Mouse (Mus musculus) lung, embryonic 15.5 days (tissue): ENCODE measurements around the gene U2af1. TPM values are rescaled to one million over a fixed set of nuclear protein-coding genes. Genes with fewer than 3 reads are reported as not detected.

Experiments
- ATAC-seq: fragments of 200-750 bp; cut with Nextera tagmentation; 2 replicates; pipeline ENCODE4 v1.8.0; 2017; ENCODE audit warnings: moderate number of reproducible peaks, borderline replicate concordance; ENCODE audit not compliant: low FRiP score, low TSS enrichment; ENCODE audit errors: extremely low read depth
- H3K27ac ChIP-seq: fragments of 300-500 bp; sonication (generic); 2 replicates; pipeline ENCODE4 v1.5.1; 2015; ENCODE audit warnings: moderate library complexity, mild to moderate bottlenecking, inconsistent platforms
- H3K27me3 ChIP-seq: fragments of 300-500 bp; sonication (generic); 2 replicates; pipeline ENCODE4 v1.6.1; 2015; ENCODE audit warnings: inconsistent platforms
- H3K36me3 ChIP-seq: fragments of 300-500 bp; sonication (generic); 2 replicates; pipeline ENCODE4 v1.6.1; 2015; ENCODE audit warnings: inconsistent platforms
- H3K4me1 ChIP-seq: fragments of 300-500 bp; sonication (generic); 2 replicates; pipeline ENCODE4 v1.6.1; 2015; ENCODE audit warnings: inconsistent platforms
- H3K4me2 ChIP-seq: fragments of 300-500 bp; sonication (generic); 2 replicates; pipeline ENCODE4 v1.6.1; 2015; ENCODE audit warnings: inconsistent platforms, mild to moderate bottlenecking, moderate library complexity
- H3K4me3 ChIP-seq: fragments of 300-500 bp; sonication (generic); 2 replicates; pipeline ENCODE4 v1.5.1; 2015; ENCODE audit warnings: mild to moderate bottlenecking, inconsistent platforms
- H3K9ac ChIP-seq: fragments of 300-500 bp; sonication (generic); 2 replicates; pipeline ENCODE4 v1.6.1; 2015; ENCODE audit warnings: inconsistent platforms
- H3K9me3 ChIP-seq: fragments of 300-500 bp; sonication (generic); 2 replicates; pipeline ENCODE4 v1.6.1; 2016; ENCODE audit warnings: inconsistent platforms
- WGBS: fragments of 180-500 bp; shearing (Covaris S2); methylation state at CpG from one replicate; pipeline ENCODE4 v1.1.7; 2015; 5-methylcytosine and 5-hydroxymethylcytosine counted together
- polyA plus RNA-seq: library from polyadenylated mRNA; unstranded; fragments of >200 nt; fragmentation: Nextera tagmentation; extraction: Ambion mirVana; gene quantifications from 2 replicates; pipeline ENCODE4 v1.2.1, GENCODE M21; 2015

Gene U2af1
- polyA plus RNA-seq, 1 experiment from 2014 or later, result 332 TPM

- Histone ChIP-seq H3K27ac (peak overlapping the region; percentile 78), H3K4me2 (peak overlapping the region; percentile 70), H3K9me3 (no peaks in the 10 kb centered on the region), H3K27me3 (no peaks in the 10 kb centered on the region), H3K9ac (peak overlapping the region; percentile 99), H3K4me1 (peaks cover 19% of the 10 kb centered on the region), H3K36me3 (peaks cover 30% of the 10 kb centered on the region), H3K4me3 (peak overlapping the region; percentile 77)
- under 1% methylated on average over 27 of the region's 27 CpGs for WGBS
- no peak for ATAC-seq
These were observed 590 bp downstream of the U2af1 start for GRCm38 (mm10) chr17:31658136-31658467.

DNA sequence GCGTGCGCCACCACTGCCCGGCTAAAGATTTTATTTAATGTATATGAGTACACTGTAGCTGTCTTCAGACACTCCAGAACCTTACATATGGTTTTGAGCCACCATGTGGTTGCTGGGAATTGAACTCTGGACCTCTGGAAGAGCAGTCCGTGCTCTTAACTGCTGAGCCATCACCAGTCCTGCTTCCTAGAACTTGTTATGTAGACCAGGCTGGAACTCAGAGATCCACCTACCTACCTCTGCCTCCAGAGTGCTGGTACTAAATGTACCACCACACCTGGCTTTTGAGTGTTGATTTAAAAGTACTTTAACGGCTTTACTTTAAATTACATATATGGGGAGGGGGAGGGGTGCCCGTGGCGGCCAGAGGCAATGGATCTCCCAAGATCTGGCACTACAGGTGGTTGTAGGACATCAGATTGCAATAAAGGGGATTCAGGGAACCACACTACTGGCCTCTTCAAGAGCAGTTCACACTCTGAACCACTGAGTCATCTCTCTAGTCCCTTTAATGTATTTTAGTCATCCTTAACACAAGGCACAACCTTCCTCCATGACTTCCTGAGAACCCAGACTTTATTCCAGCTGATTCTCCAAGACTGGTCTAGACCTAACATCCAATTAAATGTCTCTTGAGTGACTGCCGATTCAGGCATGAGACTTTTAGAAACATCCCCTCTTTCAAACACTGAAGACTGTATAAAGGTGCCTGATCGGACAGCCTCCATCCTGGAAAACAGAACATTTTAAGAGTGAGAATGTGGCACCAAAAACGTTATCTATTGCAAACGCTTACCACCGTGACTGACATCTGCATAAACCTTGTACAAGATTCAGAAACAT, 1.3 kb downstream of the U2af1 start:
- Histone ChIP-seq H3K4me1 (peaks cover 21% of the 10 kb centered on the region), H3K27me3 (no peaks in the 10 kb centered on the region), H3K4me3 (peak overlapping the region; percentile 77), H3K9ac (peak overlapping the region; percentile 99), H3K27ac (no peak overlapping the region), H3K9me3 (no peaks in the 10 kb centered on the region), H3K4me2 (peak overlapping the region; percentile 70), H3K36me3 (peaks cover 36% of the 10 kb centered on the region)
- ATAC-seq, result no peak
- 39% methylated on average over 12 of the region's 12 CpGs for WGBS

DNA sequence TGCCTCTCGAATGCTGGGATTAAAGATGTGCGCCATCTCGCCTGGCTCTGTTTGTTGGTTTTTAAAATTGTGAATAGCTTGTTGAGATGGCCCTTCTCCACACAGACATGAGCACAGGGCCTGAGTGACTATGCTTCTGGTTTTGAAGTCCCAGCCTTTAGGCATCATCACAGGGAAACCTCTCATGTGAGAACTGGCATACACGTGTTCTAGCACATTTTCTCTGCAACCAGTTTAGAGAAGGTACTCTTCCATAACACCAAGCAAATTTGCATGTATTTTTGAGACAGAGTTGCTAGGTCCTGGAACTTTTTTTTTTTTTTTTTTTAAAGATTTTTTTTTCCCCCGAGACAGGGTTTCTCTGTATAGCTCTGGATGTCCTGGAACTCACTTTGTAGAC, 2.0 kb downstream of the U2af1 start:
- Histone ChIP-seq H3K27me3 (no peaks in the 10 kb centered on the region), H3K9me3 (no peaks in the 10 kb centered on the region), H3K9ac (no peak overlapping the region), H3K36me3 (peaks cover 43% of the 10 kb centered on the region), H3K4me3 (peak overlapping the region; percentile 77; the same call in 1 of the 2 replicates), H3K27ac (no peak overlapping the region), H3K4me2 (peak overlapping the region; percentile 70; the same call in 1 of the 2 replicates), H3K4me1 (peaks cover 21% of the 10 kb centered on the region)
- no peak for ATAC-seq
- 77% methylated on average over 5 of the region's 5 CpGs for WGBS

DNA sequence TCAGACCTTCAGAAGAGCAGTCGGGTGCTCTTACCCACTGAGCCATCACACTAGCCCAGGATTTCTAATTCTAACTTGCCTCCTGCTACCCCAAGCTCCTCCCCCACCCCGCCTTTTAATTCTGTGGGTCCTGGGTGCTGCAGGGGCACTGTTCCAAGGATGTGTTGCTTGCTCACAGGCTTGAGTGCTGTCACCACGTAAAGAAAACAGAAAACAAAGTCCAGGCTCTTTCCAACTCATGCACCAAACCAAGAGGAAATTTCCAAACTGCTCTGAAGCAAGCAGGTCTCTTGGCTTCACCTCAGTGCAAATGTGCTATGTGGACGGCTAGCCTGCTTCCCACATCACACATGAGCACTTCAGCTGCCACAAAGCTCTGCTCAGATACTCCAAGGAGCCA, 3.3 kb downstream of the U2af1 start:
- H3K4me2 ChIP-seq, result no peak overlapping the region
- no peak overlapping the region for H3K4me3 ChIP-seq
- H3K4me1 ChIP-seq, result peaks cover 21% of the 10 kb centered on the region
- peaks cover 56% of the 10 kb centered on the region for H3K36me3 ChIP-seq
- no peak overlapping the region for H3K27ac ChIP-seq
- H3K9me3 ChIP-seq, result no peaks in the 10 kb centered on the region
- no peaks in the 10 kb centered on the region for H3K27me3 ChIP-seq
- no peak overlapping the region for H3K9ac ChIP-seq
- WGBS, result 65% methylated on average over 4 of the region's 4 CpGs
- ATAC-seq, result no peak

GRCm38 (mm10) chr17:31653277-31653676, 5.4 kb downstream of the U2af1 start:
- H3K9ac ChIP-seq, result no peak overlapping the region
- H3K4me3 ChIP-seq, result no peak overlapping the region
- H3K9me3 ChIP-seq, result no peaks in the 10 kb centered on the region
- peaks cover 17% of the 10 kb centered on the region for H3K4me1 ChIP-seq
- 0 out of 2 replicates have a peak overlapping the region, but pooled peaks have one; percentile 25 for H3K27ac ChIP-seq
- H3K4me2 ChIP-seq, result no peak overlapping the region
- H3K27me3 ChIP-seq, result no peaks in the 10 kb centered on the region
- ATAC-seq, result 0 out of 2 replicates have a peak, but pooled peaks have one; percentile 47
- H3K36me3 ChIP-seq, result peaks cover 77% of the 10 kb centered on the region
- WGBS, result 73% methylated on average over 6 of the region's 6 CpGs

- H3K4me1 ChIP-seq, result peaks cover 13% of the 10 kb centered on the region
- no peak overlapping the region for H3K4me2 ChIP-seq
- H3K27me3 ChIP-seq, result no peaks in the 10 kb centered on the region
- WGBS, result 73% methylated on average over 14 of the region's 14 CpGs
- H3K4me3 ChIP-seq, result no peak overlapping the region
- no peak overlapping the region for H3K9ac ChIP-seq
- H3K36me3 ChIP-seq, result peaks cover 88% of the 10 kb centered on the region
- ATAC-seq, result no peak
- H3K9me3 ChIP-seq, result no peaks in the 10 kb centered on the region
- no peak overlapping the region for H3K27ac ChIP-seq
These were observed 6.5 kb downstream of the U2af1 start for GRCm38 (mm10) chr17:31652152-31652551.

GRCm38 (mm10) chr17:31646199-31647002, 12.3 kb downstream of the U2af1 start:
- peaks cover 57% of the 10 kb centered on the region for H3K36me3 ChIP-seq
- H3K27me3 ChIP-seq, result no peaks in the 10 kb centered on the region
- H3K4me1 ChIP-seq, result no peaks in the 10 kb centered on the region
- no peaks in the 10 kb centered on the region for H3K9me3 ChIP-seq
- no peak overlapping the region for H3K9ac ChIP-seq
- no peak for ATAC-seq
- no peak overlapping the region for H3K4me3 ChIP-seq
- 93% methylated on average over 5 of the region's 5 CpGs for WGBS
- H3K4me2 ChIP-seq, result no peak overlapping the region
- H3K27ac ChIP-seq, result no peak overlapping the region

DNA sequence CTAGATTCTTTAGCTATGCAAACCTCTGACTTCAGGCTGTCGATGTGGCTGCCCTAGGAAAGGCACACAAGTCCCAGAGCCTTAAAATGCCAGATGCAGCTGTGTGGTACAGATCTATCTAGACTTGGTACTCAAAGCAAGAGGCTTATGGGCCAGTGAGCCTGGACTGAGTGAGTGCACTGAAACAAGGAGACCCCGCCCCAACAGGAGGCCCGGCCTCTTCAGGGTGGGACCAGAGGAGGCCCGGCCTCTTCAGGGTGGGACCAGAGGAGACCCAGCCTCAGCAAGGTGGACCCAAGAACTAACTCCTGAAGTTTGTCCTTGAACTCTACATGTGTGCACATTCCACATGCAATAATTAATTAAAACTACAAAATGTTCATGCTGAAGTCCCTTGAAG, 15.8 kb downstream of the U2af1 start:
- no peaks in the 10 kb centered on the region for H3K9me3 ChIP-seq
- no peaks in the 10 kb centered on the region for H3K27me3 ChIP-seq
- 68% methylated on average over 4 of the region's 4 CpGs for WGBS
- H3K4me2 ChIP-seq, result no peak overlapping the region
- no peak for ATAC-seq
- no peak overlapping the region for H3K4me3 ChIP-seq
- H3K4me1 ChIP-seq, result peaks cover 7% of the 10 kb centered on the region
- H3K36me3 ChIP-seq, result peaks cover 23% of the 10 kb centered on the region
- H3K9ac ChIP-seq, result no peak overlapping the region
- H3K27ac ChIP-seq, result no peak overlapping the region

DNA sequence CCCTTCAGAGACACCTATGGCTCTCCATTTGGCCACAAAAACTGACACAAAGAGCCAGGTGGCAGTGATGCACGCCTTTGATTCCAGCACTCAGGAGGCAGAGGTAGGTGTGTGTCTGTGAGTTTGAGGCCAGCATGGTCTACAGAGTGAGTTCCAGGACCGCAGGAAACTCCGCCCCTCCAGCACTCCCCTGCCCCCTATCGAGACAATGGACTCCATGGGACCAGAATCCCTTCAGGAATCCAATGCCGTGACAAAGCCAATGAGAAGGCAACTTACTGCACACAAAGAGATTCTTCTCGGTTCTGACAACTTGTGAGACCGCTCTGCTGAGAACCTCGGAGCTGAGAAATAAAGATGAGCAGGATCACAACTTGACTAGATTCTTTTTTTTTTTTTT, 16.4 kb downstream of the U2af1 start:
- Histone ChIP-seq H3K4me1 (peaks cover 13% of the 10 kb centered on the region), H3K27ac (no peak overlapping the region), H3K9me3 (no peaks in the 10 kb centered on the region), H3K4me3 (no peak overlapping the region), H3K36me3 (peaks cover 17% of the 10 kb centered on the region), H3K27me3 (no peaks in the 10 kb centered on the region), H3K4me2 (no peak overlapping the region), H3K9ac (no peak overlapping the region)
- no peak for ATAC-seq
- 46% methylated on average over 8 of the region's 8 CpGs for WGBS

- Histone ChIP-seq H3K4me3 (no peak overlapping the region), H3K27me3 (peaks cover 14% of the 10 kb centered on the region), H3K9ac (no peak overlapping the region), H3K36me3 (no peaks in the 10 kb centered on the region), H3K4me2 (no peak overlapping the region), H3K4me1 (peaks cover 24% of the 10 kb centered on the region), H3K9me3 (no peaks in the 10 kb centered on the region), H3K27ac (no peak overlapping the region)
- 52% methylated on average over 4 of the region's 4 CpGs for WGBS
- ATAC-seq, result no peak
These were observed 19.0 kb downstream of the U2af1 start for GRCm38 (mm10) chr17:31639651-31640050.

GRCm38 (mm10) chr17:31637866-31638570, 20.7 kb downstream of the U2af1 start:
- no peak for ATAC-seq
- peaks cover 24% of the 10 kb centered on the region for H3K4me1 ChIP-seq
- no peaks in the 10 kb centered on the region for H3K36me3 ChIP-seq
- peak overlapping the region; percentile 42; the same call in 1 of the 2 replicates for H3K27ac ChIP-seq
- H3K9ac ChIP-seq, result peak overlapping the region; percentile 35; the same call in 1 of the 2 replicates
- H3K27me3 ChIP-seq, result peaks cover 14% of the 10 kb centered on the region
- peak overlapping the region; percentile 99 for H3K4me2 ChIP-seq
- no peak overlapping the region for H3K4me3 ChIP-seq
- no peaks in the 10 kb centered on the region for H3K9me3 ChIP-seq
- 38% methylated on average over 9 of the region's 9 CpGs for WGBS
